Mouse (Mus musculus): ENCODE results near the gene Gm17402. TPM values are rescaled to one million over a fixed set of nuclear protein-coding genes. Genes with fewer than 3 reads are reported as not detected.

The Gm17402 gene
- polyA plus RNA-seq, 1 experiment from 2014 or later: not detected

GRCm38 (mm10) chr3:67366087-67366892 lies 8.7 kb downstream of the Gm17402 start:
- Histone ChIP-seq H3K27ac (ENCODE audit: low read depth, low read length) (no peak overlapping the region), H3K4me1 (ENCODE audit: control insufficient read depth, insufficient read depth, low read length) (0 out of 2 replicates have a peak, but pooled peaks cover 4% of the 10 kb centered on the region), H3K9ac (ENCODE audit: low read depth, low read length) (no peak overlapping the region), H3K4me3 (ENCODE audit: low read depth, low read length) (no peak overlapping the region), H3K4me2 (no peak overlapping the region), H3K9me3 (replicated peaks; ENCODE audit: control insufficient read depth, low read length) (no peaks in the 10 kb centered on the region), H3K27me3 (ENCODE audit: control insufficient read depth, insufficient read depth, low read length) (no peaks in the 10 kb centered on the region), H3K36me3 (ENCODE audit: control insufficient read depth, insufficient read depth, low read length) (no peaks in the 10 kb centered on the region)
- WGBS (ENCODE audit: insufficient replicate concordance): 67% methylated on average over 4 of the region's 4 CpGs
- ATAC-seq (replicated peaks; ENCODE audit: insufficient number of reproducible peaks, low FRiP score, low TSS enrichment): no peak

GRCm38 (mm10) chr3:67358376-67358775 lies 16.6 kb downstream of the Gm17402 start:
- Histone ChIP-seq H3K4me1 (ENCODE audit: control insufficient read depth, insufficient read depth, low read length) (no peaks in the 10 kb centered on the region), H3K9ac (ENCODE audit: low read depth, low read length) (no peak overlapping the region)
- 86% methylated on average over 7 of the region's 7 CpGs for WGBS (ENCODE audit: insufficient replicate concordance)

GRCm38 (mm10) chr3:67352763-67353149 lies 22.2 kb downstream of the Gm17402 start:
- no peak overlapping the region for H3K4me2 ChIP-seq
- H3K9me3 ChIP-seq (replicated peaks; ENCODE audit: control insufficient read depth, low read length): no peaks in the 10 kb centered on the region
- 88% methylated on average over 3 of the region's 3 CpGs for WGBS (ENCODE audit: insufficient replicate concordance)
- H3K4me1 ChIP-seq (ENCODE audit: control insufficient read depth, insufficient read depth, low read length): no peaks in the 10 kb centered on the region
- H3K36me3 ChIP-seq (ENCODE audit: control insufficient read depth, insufficient read depth, low read length): no peaks in the 10 kb centered on the region
- no peak overlapping the region for H3K4me3 ChIP-seq (ENCODE audit: low read depth, low read length)
- ATAC-seq (replicated peaks; ENCODE audit: insufficient number of reproducible peaks, low FRiP score, low TSS enrichment): no peak
- H3K27ac ChIP-seq (ENCODE audit: low read depth, low read length): no peak overlapping the region
- H3K27me3 ChIP-seq (ENCODE audit: control insufficient read depth, insufficient read depth, low read length): no peaks in the 10 kb centered on the region
- H3K9ac ChIP-seq (ENCODE audit: low read depth, low read length): no peak overlapping the region

More at GRCm38 (mm10) chr3:67358376-67358775, 16.6 kb downstream of the Gm17402 start:
- ATAC-seq (replicated peaks; ENCODE audit: insufficient number of reproducible peaks, low FRiP score, low TSS enrichment): no peak
- H3K27ac ChIP-seq (ENCODE audit: low read depth, low read length): no peak overlapping the region
- no peak overlapping the region for H3K4me2 ChIP-seq
- H3K36me3 ChIP-seq (ENCODE audit: control insufficient read depth, insufficient read depth, low read length): no peaks in the 10 kb centered on the region
- H3K27me3 ChIP-seq (ENCODE audit: control insufficient read depth, insufficient read depth, low read length): no peaks in the 10 kb centered on the region
- H3K9me3 ChIP-seq (replicated peaks; ENCODE audit: control insufficient read depth, low read length): no peaks in the 10 kb centered on the region
- no peak overlapping the region for H3K4me3 ChIP-seq (ENCODE audit: low read depth, low read length)

- Histone ChIP-seq H3K9ac (ENCODE audit: low read depth, low read length) (no peak overlapping the region), H3K4me2 (no peak overlapping the region), H3K36me3 (ENCODE audit: control insufficient read depth, insufficient read depth, low read length) (no peaks in the 10 kb centered on the region), H3K27ac (ENCODE audit: low read depth, low read length) (no peak overlapping the region), H3K4me1 (ENCODE audit: control insufficient read depth, insufficient read depth, low read length) (no peaks in the 10 kb centered on the region), H3K4me3 (ENCODE audit: low read depth, low read length) (no peak overlapping the region), H3K9me3 (replicated peaks; ENCODE audit: control insufficient read depth, low read length) (no peaks in the 10 kb centered on the region), H3K27me3 (ENCODE audit: control insufficient read depth, insufficient read depth, low read length) (no peaks in the 10 kb centered on the region)
- 13% methylated on average over 1 of the region's 5 CpGs for WGBS (ENCODE audit: insufficient replicate concordance)
- ATAC-seq (replicated peaks; ENCODE audit: insufficient number of reproducible peaks, low FRiP score, low TSS enrichment): no peak
These were observed 22.7 kb downstream of the Gm17402 start for GRCm38 (mm10) chr3:67352128-67352762.

- Histone ChIP-seq H3K4me1 (ENCODE audit: control insufficient read depth, insufficient read depth, low read length) (no peaks in the 10 kb centered on the region), H3K36me3 (ENCODE audit: control insufficient read depth, insufficient read depth, low read length) (no peaks in the 10 kb centered on the region), H3K9ac (ENCODE audit: low read depth, low read length) (no peak overlapping the region), H3K27ac (ENCODE audit: low read depth, low read length) (no peak overlapping the region), H3K4me3 (ENCODE audit: low read depth, low read length) (no peak overlapping the region), H3K4me2 (no peak overlapping the region), H3K27me3 (ENCODE audit: control insufficient read depth, insufficient read depth, low read length) (no peaks in the 10 kb centered on the region), H3K9me3 (replicated peaks; ENCODE audit: control insufficient read depth, low read length) (no peaks in the 10 kb centered on the region)
- no peak for ATAC-seq (replicated peaks; ENCODE audit: insufficient number of reproducible peaks, low FRiP score, low TSS enrichment)
- WGBS (ENCODE audit: insufficient replicate concordance): 72% methylated on average over 12 of the region's 12 CpGs
These were observed 23.4 kb downstream of the Gm17402 start for GRCm38 (mm10) chr3:67351406-67352127.

- no peak overlapping the region for H3K4me2 ChIP-seq
- no peaks in the 10 kb centered on the region for H3K27me3 ChIP-seq (ENCODE audit: control insufficient read depth, insufficient read depth, low read length)
- no peak overlapping the region for H3K27ac ChIP-seq (ENCODE audit: low read depth, low read length)
- 78% methylated on average over 2 of the region's 2 CpGs for WGBS (ENCODE audit: insufficient replicate concordance)
- H3K4me3 ChIP-seq (ENCODE audit: low read depth, low read length): no peak overlapping the region
- ATAC-seq (replicated peaks; ENCODE audit: insufficient number of reproducible peaks, low FRiP score, low TSS enrichment): no peak
- H3K4me1 ChIP-seq (ENCODE audit: control insufficient read depth, insufficient read depth, low read length): no peaks in the 10 kb centered on the region
- H3K9me3 ChIP-seq (replicated peaks; ENCODE audit: control insufficient read depth, low read length): no peaks in the 10 kb centered on the region
- no peak overlapping the region for H3K9ac ChIP-seq (ENCODE audit: low read depth, low read length)
- no peaks in the 10 kb centered on the region for H3K36me3 ChIP-seq (ENCODE audit: control insufficient read depth, insufficient read depth, low read length)
These were observed 28.3 kb downstream of the Gm17402 start for GRCm38 (mm10) chr3:67346674-67347073.

- Histone ChIP-seq H3K4me1 (ENCODE audit: control insufficient read depth, insufficient read depth, low read length) (no peaks in the 10 kb centered on the region), H3K4me3 (ENCODE audit: low read depth, low read length) (no peak overlapping the region), H3K9ac (ENCODE audit: low read depth, low read length) (no peak overlapping the region), H3K9me3 (replicated peaks; ENCODE audit: control insufficient read depth, low read length) (no peaks in the 10 kb centered on the region), H3K36me3 (ENCODE audit: control insufficient read depth, insufficient read depth, low read length) (no peaks in the 10 kb centered on the region), H3K27me3 (ENCODE audit: control insufficient read depth, insufficient read depth, low read length) (no peaks in the 10 kb centered on the region), H3K27ac (ENCODE audit: low read depth, low read length) (no peak overlapping the region), H3K4me2 (no peak overlapping the region)
- WGBS (ENCODE audit: insufficient replicate concordance): 8% methylated on average over 2 of the region's 2 CpGs
- no peak for ATAC-seq (replicated peaks; ENCODE audit: insufficient number of reproducible peaks, low FRiP score, low TSS enrichment)
These were observed 30.4 kb downstream of the Gm17402 start for GRCm38 (mm10) chr3:67344599-67344998.

- no peak overlapping the region for H3K4me2 ChIP-seq
- 48% methylated on average over 5 of the region's 5 CpGs for WGBS (ENCODE audit: insufficient replicate concordance)
- no peaks in the 10 kb centered on the region for H3K36me3 ChIP-seq (ENCODE audit: control insufficient read depth, insufficient read depth, low read length)
- H3K4me1 ChIP-seq (ENCODE audit: control insufficient read depth, insufficient read depth, low read length): no peaks in the 10 kb centered on the region
- H3K9me3 ChIP-seq (replicated peaks; ENCODE audit: control insufficient read depth, low read length): no peaks in the 10 kb centered on the region
- H3K9ac ChIP-seq (ENCODE audit: low read depth, low read length): no peak overlapping the region
- no peaks in the 10 kb centered on the region for H3K27me3 ChIP-seq (ENCODE audit: control insufficient read depth, insufficient read depth, low read length)
- no peak for ATAC-seq (replicated peaks; ENCODE audit: insufficient number of reproducible peaks, low FRiP score, low TSS enrichment)
- no peak overlapping the region for H3K27ac ChIP-seq (ENCODE audit: low read depth, low read length)
- no peak overlapping the region for H3K4me3 ChIP-seq (ENCODE audit: low read depth, low read length)
These were observed 31.8 kb downstream of the Gm17402 start for GRCm38 (mm10) chr3:67343004-67343662.
